Mouse (Mus musculus) neural tube, embryonic 10.5 days (tissue): Measurements from ENCODE around the gene Rae1.
A peak's percentile ranks its signal among the peaks of the same experiment; 100 is the strongest.

Experiments
- DNase-seq: peaks from one replicate; pipeline ENCODE4 v3.0.0-alpha.2; 2017; ENCODE audit warnings: low spot score; ENCODE audit errors: extremely low spot score

Gene Rae1

GRCm38 (mm10) chr2:172990161-172990560 is 9.8 kb upstream of the Rae1 start:
- no peak for DNase-seq

GRCm38 (mm10) chr2:172996207-172996606 is 3.7 kb upstream of the Rae1 start:
- peak; percentile 79 for DNase-seq

GRCm38 (mm10) chr2:172997748-172998147 is 2.2 kb upstream of the Rae1 start:
- DNase-seq: no peak

- DNase-seq: no peak
These were observed 1.4 kb upstream of the Rae1 start for GRCm38 (mm10) chr2:172998478-172998877.

GRCm38 (mm10) chr2:173000285-173000652 is 352 bp downstream of the Rae1 start:
- no peak for DNase-seq

GRCm38 (mm10) chr2:173000921-173001320 is 1.0 kb downstream of the Rae1 start:
- DNase-seq: no peak

DNA sequence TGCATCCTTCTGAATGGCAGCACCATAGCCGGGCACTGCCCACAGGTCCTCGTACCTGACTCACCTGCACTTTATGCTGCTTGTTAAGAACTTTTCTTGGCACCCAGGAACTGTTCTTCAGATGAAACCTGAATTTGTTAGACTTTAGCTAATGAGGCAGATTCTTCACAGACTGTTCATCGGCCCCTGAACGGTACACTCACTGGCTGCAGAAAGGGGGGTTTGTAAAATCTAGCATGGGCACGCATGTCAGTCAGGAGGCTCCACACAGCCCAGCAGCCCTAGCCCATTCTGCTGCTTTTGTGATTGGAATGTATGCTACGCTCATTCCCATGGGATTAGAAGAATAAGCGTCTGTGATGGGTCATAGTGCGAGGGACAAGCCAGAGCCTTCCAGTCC is 3.8 kb downstream of the Rae1 start:
- DNase-seq: no peak

GRCm38 (mm10) chr2:173010220-173010717 is 10.4 kb downstream of the Rae1 start:
- DNase-seq: no peak

DNA sequence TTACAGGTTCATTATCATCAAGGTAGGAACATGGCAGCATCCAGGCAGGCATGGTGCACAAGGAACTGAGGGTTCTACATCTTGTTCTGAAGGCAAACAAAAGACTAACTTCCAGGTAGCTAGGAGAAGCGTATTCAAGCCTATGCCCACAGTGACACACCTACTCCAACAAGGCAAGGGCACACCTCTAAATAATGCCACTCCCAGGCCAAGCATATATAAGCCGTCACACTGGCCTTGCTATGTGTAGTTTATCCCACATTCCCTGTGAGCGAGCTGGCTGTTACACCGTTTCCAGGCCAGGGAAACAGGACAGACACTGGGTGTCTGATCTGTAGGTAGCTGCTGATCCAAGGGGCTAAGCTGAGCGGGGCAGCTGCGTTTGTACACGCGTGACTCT is 11.5 kb downstream of the Rae1 start:
- DNase-seq: no peak

- DNase-seq: no peak
These were observed 14.9 kb downstream of the Rae1 start for GRCm38 (mm10) chr2:173014741-173015287.

DNA sequence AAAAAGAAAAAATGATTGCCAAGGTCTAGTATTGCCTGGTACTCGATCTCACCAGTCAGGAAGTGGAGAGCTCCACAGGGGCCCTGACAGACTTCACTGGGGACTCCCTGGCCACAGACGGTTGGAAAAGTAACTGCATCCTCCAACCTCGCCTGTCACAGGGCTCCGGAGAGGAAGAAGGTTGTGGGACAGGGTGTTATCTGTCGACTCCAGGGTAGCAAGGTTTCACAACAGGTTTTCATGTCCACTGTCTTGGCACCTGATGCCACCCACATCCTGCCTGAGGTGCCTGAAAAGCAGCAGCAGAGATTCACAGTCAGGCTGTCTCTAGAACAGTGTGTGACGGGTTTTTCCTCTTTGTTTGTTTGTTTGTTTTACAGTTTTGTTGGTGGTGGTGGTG is 18.0 kb downstream of the Rae1 start:
- DNase-seq: no peak

DNA sequence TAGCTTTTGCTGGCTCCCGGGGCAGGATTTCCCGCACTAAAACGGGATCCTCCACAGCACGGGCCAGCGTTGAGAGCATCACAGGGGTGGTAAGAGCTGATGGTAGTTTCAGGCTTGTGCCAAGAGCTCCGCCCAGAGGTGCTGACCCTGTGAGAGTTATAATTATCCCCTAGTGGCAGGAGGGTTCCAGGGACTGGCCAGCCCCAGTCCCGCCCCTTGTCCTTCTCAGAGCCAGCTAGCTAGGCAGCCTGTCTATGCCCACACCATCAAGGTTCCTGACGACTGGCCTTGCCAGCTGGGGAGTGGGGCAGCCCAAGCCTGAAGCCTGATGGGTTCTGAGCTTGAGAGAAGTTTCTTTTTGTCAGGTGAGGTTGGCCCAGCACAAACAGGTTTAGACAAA is 18.7 kb downstream of the Rae1 start:
- peak; percentile 25 for DNase-seq

GRCm38 (mm10) chr2:173019322-173019721 is 19.4 kb downstream of the Rae1 start:
- no peak for DNase-seq

GRCm38 (mm10) chr2:173019790-173020189 is 19.9 kb downstream of the Rae1 start:
- peak; percentile 84 for DNase-seq

GRCm38 (mm10) chr2:173020430-173020829 is 20.5 kb downstream of the Rae1 start, which contains the start of gene Rbm38:
TSS of gene Rbm38 (plus strand) at chr2:173020498.
- DNase-seq: peak; percentile 37

- peak; percentile 93 for DNase-seq
These were observed 21.7 kb downstream of the Rae1 start for GRCm38 (mm10) chr2:173021633-173022055.

DNA sequence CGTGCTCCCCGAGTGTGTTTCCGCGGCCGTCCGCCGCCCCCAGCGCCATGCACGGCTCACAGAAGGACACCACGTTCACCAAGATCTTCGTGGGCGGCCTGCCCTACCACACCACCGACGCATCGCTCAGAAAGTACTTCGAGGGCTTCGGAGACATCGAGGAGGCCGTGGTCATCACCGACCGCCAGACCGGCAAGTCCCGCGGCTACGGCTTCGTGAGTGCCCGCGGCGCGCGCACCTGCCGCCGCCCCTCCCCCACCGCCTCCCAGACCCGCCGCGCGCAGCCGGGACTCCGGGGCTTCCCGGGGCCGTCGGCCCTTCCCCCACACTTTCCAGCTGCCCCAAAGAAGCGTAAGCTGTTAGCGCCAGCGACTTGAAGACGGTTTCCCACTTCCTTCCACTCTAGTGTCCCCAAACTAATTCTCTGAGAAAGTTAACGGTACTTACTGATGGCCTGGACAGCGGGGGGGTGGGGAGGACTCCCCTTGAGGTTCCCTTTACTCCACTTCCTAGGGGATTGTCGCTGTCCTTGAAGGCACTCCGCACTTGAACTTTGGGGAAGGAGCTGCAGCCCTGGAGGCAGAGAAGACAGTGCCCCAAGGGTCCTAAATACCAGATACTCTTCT is 22.3 kb downstream of the Rae1 start:
- peak; percentile 77 for DNase-seq

DNA sequence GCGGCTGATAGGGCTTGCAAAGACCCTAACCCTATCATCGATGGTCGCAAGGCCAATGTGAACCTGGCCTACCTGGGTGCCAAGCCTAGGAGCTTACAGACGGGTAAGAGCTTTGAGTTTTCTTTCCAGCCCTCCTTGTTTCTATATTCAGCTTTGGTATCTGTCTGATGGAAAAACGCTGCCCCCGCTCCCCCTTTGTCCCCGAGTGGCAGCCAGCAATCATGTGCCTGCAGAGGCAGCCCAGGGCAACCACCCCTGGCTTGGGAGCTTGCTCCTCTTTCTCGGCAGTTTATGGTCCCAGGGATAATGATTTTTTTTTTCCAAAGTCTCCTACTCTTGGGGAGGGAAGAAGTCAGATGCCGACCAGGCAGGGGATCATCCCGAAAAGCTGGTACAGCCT is 22.9 kb downstream of the Rae1 start:
- DNase-seq: peak; percentile 27

DNA sequence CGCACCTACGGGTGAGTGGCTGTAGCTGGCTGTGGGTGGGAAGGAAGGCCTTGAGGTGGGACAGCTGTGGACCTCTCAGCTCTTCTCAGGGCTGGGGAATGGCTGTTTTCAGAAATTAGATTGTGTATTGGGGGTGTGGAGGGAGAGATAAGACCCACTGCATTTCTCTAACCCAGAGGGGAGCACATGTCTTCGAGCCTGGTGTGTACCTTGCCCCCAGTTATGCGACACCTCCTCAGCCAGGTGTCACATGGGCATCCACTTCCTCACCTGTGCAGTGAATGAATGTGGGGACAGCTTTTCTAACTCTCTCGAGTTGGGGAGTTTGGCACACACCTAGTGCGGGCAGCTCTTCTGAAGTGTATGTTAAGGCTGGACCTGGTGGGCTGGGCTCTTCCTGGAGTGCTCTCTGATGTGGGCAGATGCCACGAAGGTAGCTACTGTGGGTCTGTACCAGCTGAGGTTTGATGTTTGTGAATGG is 23.5 kb downstream of the Rae1 start:
- DNase-seq: no peak

DNA sequence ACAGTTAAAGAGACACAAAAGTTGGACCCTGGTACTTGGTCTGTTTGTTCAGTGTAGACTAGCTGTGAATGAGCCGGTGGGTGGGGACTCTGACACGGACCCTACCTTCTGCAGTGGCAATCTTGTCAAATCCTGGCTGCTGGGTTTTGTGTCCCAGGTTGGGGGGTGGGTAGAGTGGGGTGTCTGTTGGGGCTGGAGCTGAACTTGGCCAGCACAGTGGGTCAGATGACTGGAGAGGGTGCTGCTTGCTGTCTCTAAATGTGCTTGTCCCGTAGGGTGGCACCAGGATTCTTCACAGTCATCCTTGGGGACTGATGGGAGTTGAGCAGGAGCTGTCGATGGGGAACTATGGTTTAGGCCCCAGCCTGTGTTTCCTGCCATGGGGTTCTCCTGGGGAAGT is 24.0 kb downstream of the Rae1 start:
- DNase-seq: no peak

GRCm38 (mm10) chr2:173024392-173024791 is 24.5 kb downstream of the Rae1 start:
- DNase-seq: no peak

- DNase-seq: peak; percentile 26
These were observed 25.0 kb downstream of the Rae1 start for GRCm38 (mm10) chr2:173024938-173025337.

GRCm38 (mm10) chr2:173026286-173026685 is 26.4 kb downstream of the Rae1 start:
- DNase-seq: no peak
